Mouse (Mus musculus) liver, adult 2 months (tissue): ENCODE results near the gene Pdzrn3. TPM values are rescaled to one million over a fixed set of nuclear protein-coding genes. Genes with fewer than 3 reads are reported as not detected.

Experiments used
- DNase-seq: peaks from one replicate; pipeline ENCODE4 v3.0.0-alpha.2; 2011; ENCODE audit warnings: low read depth, low spot score; ENCODE audit errors: extremely low read depth
- H3K27ac ChIP-seq: fragments of 200-500 bp; replicated peaks from 2 replicates; pipeline ENCODE4 v1.5.1; 2012; ENCODE audit warnings: low read depth, mild to moderate bottlenecking, control low read depth, inconsistent platforms, low read length; ENCODE audit not compliant: insufficient read depth
- H3K27me3 ChIP-seq: fragments of 200-500 bp; 2 replicates; pipeline ENCODE4 v1.6.1; 2012; ENCODE audit warnings: mild to moderate bottlenecking, moderate library complexity, low read length, inconsistent platforms; ENCODE audit not compliant: control insufficient read depth, insufficient read depth
- H3K36me3 ChIP-seq: fragments of 200-500 bp; 2 replicates; pipeline ENCODE4 v1.6.1; 2012; ENCODE audit warnings: low read length, inconsistent platforms; ENCODE audit not compliant: control insufficient read depth, insufficient read depth
- H3K4me1 ChIP-seq: fragments of 200-500 bp; 2 replicates; pipeline ENCODE4 v1.6.1; 2011; ENCODE audit warnings: low read length; ENCODE audit not compliant: control insufficient read depth, insufficient read depth
- H3K4me3 ChIP-seq: fragments of 200-500 bp; 2 replicates; pipeline ENCODE4 v1.5.1; 2011; ENCODE audit warnings: low read depth, mild to moderate bottlenecking, control low read depth, low read length, moderate library complexity; ENCODE audit not compliant: insufficient read depth
- H3K79me2 ChIP-seq: fragments of 200-500 bp; 2 replicates; pipeline ENCODE4 v1.6.1; 2012; ENCODE audit warnings: inconsistent platforms, mild to moderate bottlenecking, low read length, moderate library complexity; ENCODE audit not compliant: control insufficient read depth, insufficient read depth
- H3K9ac ChIP-seq: fragments of 200-500 bp; 2 replicates; pipeline ENCODE4 v1.6.1; 2012; ENCODE audit warnings: low read depth, mild to moderate bottlenecking, control low read depth, inconsistent platforms, low read length
- CTCF ChIP-seq: fragments of 200-500 bp; IDR thresholded peaks from 2 replicates; pipeline ENCODE4 v1.5.1; 2011; ENCODE audit warnings: low read depth, low read length, control low read depth
- POLR2A ChIP-seq: fragments of 200-500 bp; IDR thresholded peaks from 2 replicates; pipeline ENCODE4 v1.6.1; 2011; ENCODE audit warnings: low read length, control low read depth; ENCODE audit not compliant: insufficient read depth; ENCODE audit errors: extremely low read depth
- WGBS: fragments of 180-500 bp; shearing (Covaris S2); methylation state at CpG from one replicate; pipeline ENCODE4 v1.1.7; 2018; 5-methylcytosine and 5-hydroxymethylcytosine counted together
- polyA plus RNA-seq: library from polyadenylated mRNA; depleted of rRNA; stranded (reverse); fragments of >200 nt; gene quantifications from 2 replicates; pipeline ENCODE4 v1.2.3, GENCODE M21; 2012
- total RNA-seq: library from RNA; depleted of rRNA; stranded (reverse); fragments of >200 nt; gene quantifications from 2 replicates; pipeline ENCODE4 v1.2.3, GENCODE M21; 2014

The Pdzrn3 gene
- total and polyA plus RNA-seq, 2 experiments, result 2.9 to 3.2 TPM

GRCm38 (mm10) chr6:101125396-101125795 is 252.3 kb downstream of the Pdzrn3 start:
- Histone ChIP-seq H3K9ac (no peak overlapping the region), H3K36me3 (no peaks in the 10 kb centered on the region), H3K4me1 (no peaks in the 10 kb centered on the region), H3K79me2 (no peaks in the 10 kb centered on the region), H3K27me3 (no peaks in the 10 kb centered on the region), H3K27ac (no peak overlapping the region), H3K4me3 (no peak overlapping the region)
- DNase-seq, result no peak
- TF ChIP-seq CTCF (no peak), POLR2A (no peak)
- 81% methylated on average over 5 of the region's 5 CpGs for WGBS

DNA sequence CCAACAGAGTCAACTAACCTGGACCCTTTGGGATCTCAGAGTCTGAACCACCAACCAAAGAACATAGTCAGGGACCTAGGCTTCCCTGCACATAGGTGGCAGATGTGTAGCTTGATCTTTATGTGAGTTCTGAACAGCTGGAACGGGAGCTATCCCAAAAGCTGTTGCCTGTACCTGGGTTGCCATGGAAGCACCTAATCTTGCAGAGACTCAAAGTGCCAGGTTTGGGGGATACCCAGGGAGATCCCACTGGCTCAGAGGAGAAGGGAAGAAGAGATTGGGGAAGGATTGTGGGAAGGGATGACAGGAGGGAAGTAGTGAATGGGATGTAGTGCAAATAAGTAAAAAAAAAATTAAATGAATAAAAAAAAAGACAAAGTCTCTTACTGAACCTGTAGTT is 268.7 kb downstream of the Pdzrn3 start:
- Histone ChIP-seq H3K9ac (no peak overlapping the region), H3K27ac (no peak overlapping the region), H3K79me2 (no peaks in the 10 kb centered on the region), H3K4me1 (no peaks in the 10 kb centered on the region), H3K27me3 (no peaks in the 10 kb centered on the region), H3K4me3 (no peak overlapping the region), H3K36me3 (no peaks in the 10 kb centered on the region)
- DNase-seq, result no peak
- 72% methylated on average over 1 of the region's 1 CpGs for WGBS
- no peak for TF ChIP-seq POLR2A
- no peak for TF ChIP-seq CTCF

DNA sequence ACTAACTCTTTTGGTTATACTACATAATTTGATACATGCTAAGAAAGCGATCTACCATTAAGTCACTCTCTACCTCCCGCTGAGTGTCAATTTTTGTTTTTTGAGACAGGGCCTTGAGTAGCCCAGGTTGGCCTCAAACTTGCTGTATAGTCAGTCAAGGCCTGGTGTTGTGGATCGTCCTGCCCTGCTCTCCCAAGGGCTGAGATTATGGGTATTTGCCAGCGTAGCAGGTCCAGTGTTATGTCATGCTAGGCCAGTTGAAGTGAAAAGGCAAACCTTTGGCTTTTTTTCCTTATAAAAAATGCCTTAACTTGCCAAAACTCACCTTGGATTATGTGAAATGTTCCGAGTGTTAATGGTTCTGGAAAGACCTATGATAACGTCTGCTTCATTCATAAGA is 274.2 kb downstream of the Pdzrn3 start:
- 75% methylated on average over 6 of the region's 6 CpGs for WGBS
- no peak overlapping the region for H3K27ac ChIP-seq
- H3K9ac ChIP-seq, result no peak overlapping the region
- no peak overlapping the region for H3K4me3 ChIP-seq
- DNase-seq, result peak; percentile 32
- peaks cover 7% of the 10 kb centered on the region for H3K4me1 ChIP-seq
- TF ChIP-seq POLR2A (no peak), CTCF (no peak)
- H3K36me3 ChIP-seq, result no peaks in the 10 kb centered on the region
- H3K27me3 ChIP-seq, result no peaks in the 10 kb centered on the region
- no peaks in the 10 kb centered on the region for H3K79me2 ChIP-seq

DNA sequence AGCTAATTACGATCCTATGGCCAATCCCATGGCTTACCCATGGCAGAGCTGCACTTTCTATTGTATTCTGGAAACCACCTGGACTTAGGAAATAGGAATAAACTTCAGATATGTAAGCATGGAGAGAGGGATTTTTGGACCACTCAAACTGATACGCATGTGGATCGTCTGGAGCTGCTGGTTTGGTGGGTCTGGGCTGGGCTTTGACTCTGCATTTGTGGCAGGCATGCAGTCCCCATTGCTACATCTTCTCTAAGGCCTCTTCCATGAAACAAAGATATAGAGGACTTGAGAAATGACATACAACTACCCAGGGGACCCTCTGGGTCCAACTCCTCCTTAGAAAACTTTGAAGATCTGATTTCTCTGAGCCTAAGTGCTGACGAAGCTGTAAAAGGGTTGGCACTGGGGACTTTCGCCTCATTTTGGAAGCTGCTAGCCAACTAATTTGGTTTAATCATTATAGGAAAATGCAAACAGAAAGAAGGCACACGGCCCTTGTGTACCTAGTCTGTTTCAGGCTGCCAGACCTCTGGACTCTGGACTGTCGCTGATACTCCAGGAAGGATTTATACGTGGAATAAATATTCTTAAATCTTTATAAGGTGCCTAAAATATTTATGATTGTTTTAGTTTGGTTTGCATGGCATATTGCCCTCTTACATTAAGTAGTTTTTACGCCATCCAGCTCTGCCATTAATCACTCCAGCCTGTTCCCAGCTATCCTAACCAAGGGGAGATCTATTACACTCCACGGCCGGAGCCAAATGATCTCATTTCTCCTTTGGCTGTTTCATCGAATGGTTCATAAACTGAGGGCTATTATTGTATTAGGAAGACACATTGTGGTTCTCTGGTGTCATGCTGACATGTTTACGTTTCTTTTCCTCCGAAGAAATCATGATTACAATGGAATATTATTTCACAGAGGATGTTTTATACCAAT is 275.7 kb downstream of the Pdzrn3 start:
- TF ChIP-seq POLR2A (no peak), CTCF (no peak)
- DNase-seq, result peak; percentile 94
- peak overlapping the region; percentile 84 for H3K27ac ChIP-seq
- H3K79me2 ChIP-seq, result no peaks in the 10 kb centered on the region
- H3K9ac ChIP-seq, result no peak overlapping the region
- H3K4me3 ChIP-seq, result no peak overlapping the region
- no peaks in the 10 kb centered on the region for H3K36me3 ChIP-seq
- WGBS, result 25% methylated on average over 14 of the region's 14 CpGs
- peaks cover 9% of the 10 kb centered on the region for H3K4me1 ChIP-seq
- no peaks in the 10 kb centered on the region for H3K27me3 ChIP-seq
